Comparison of ENCODE assay signal across 18 mouse cellular contexts in the genomic region with DNA sequence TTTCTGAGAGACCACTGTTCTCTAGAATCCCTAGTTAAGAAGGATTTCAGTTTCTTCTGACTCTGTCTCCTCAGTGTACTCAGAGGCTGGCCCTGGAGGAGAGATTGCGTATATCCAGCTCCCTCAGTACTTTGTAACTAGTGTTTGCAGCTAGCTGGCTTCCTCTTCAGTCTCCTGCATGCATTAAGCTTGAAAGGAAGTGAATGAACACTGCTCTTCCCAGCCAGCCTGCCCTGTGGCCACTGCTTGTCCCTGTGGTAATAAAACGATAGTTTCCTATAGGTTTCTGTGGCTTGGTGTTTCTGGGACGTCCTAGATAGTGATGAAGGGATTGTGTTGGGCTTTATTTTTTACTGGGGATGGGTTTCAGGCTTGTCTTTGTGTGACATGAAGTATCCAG.
"Had no signal": no experiment of that assay in that cellular context is flagged by ENCODE, and none has a peak within 500 bp of the region (broad histone marks: within the 10 kb centered on the region; RNA-seq: fewer than 3 reads in every experiment).

No protein-coding gene starts in this region.

- DNase-seq: kidney, adult 9 months; left cerebral cortex, postnatal 4 days; liver, postnatal 0 days; lung, postnatal 14 days; lung, postnatal 4 days; midbrain, embryonic 14.5 days; right cerebral cortex, adult 18-20 months; thymus, adult 18-20 months; thymus, postnatal 4 days had no signal

- H3K27ac ChIP-seq: limb, embryonic 12.5 days; limb, embryonic 15.5 days; liver, embryonic 14.5 days; lung, embryonic 15.5 days; midbrain, embryonic 10.5 days; neural tube, embryonic 12.5 days; neural tube, embryonic 15.5 days had no signal

- H3K4me1 ChIP-seq: midbrain, embryonic 10.5 days; neural tube, embryonic 12.5 days; neural tube, embryonic 15.5 days had no signal

- H3K9ac ChIP-seq: limb, embryonic 12.5 days; limb, embryonic 15.5 days; liver, embryonic 14.5 days; liver, postnatal 0 days; lung, embryonic 15.5 days; neural tube, embryonic 12.5 days; neural tube, embryonic 15.5 days had no signal

- H3K27me3 ChIP-seq: limb, embryonic 12.5 days; limb, embryonic 15.5 days; lung, embryonic 15.5 days; megakaryocyte, embryonic 14.5 days; neural tube, embryonic 12.5 days; neural tube, embryonic 15.5 days had no signal

- ATAC-seq: liver, postnatal 0 days had no signal

- H3K4me3 ChIP-seq: limb, embryonic 12.5 days; limb, embryonic 15.5 days; lung, embryonic 15.5 days; megakaryocyte, embryonic 14.5 days; midbrain, embryonic 10.5 days; neural tube, embryonic 12.5 days; neural tube, embryonic 15.5 days had no signal

- H3K9me3 ChIP-seq: limb, embryonic 12.5 days; limb, embryonic 15.5 days; lung, embryonic 15.5 days; midbrain, embryonic 10.5 days; neural tube, embryonic 12.5 days; neural tube, embryonic 15.5 days had no signal

- H3K4me2 ChIP-seq: limb, embryonic 12.5 days; limb, embryonic 15.5 days; liver, embryonic 11.5 days; lung, embryonic 15.5 days; neural tube, embryonic 12.5 days; neural tube, embryonic 15.5 days had no signal

- H3K36me3 ChIP-seq: limb, embryonic 12.5 days; limb, embryonic 15.5 days; lung, embryonic 15.5 days; midbrain, embryonic 10.5 days; neural tube, embryonic 12.5 days; neural tube, embryonic 15.5 days had no signal
